Mouse (Mus musculus): ENCODE data around the gene Clgn.
"Not testable (repeated sequence)": the region's sequence is repeated elsewhere in the genome, so short reads cannot be mapped to it uniquely, and the experiment has no call there.

Clgn gene

GRCm38 (mm10) chr8:83423032-83423825 lies 33.6 kb downstream of the Clgn start:
- no peak for DNase-seq (ENCODE audit: low read depth)

GRCm38 (mm10) chr8:83425202-83425601 lies 35.5 kb downstream of the Clgn start:
- no peak for DNase-seq (ENCODE audit: low read depth)

GRCm38 (mm10) chr8:83426104-83426759 lies 36.6 kb downstream of the Clgn start:
- no peak for DNase-seq (ENCODE audit: low read depth)

- no peak for DNase-seq (ENCODE audit: low read depth)
Measured at GRCm38 (mm10) chr8:83426949-83427348, 37.3 kb downstream of the Clgn start.

- DNase-seq (ENCODE audit: low read depth): not testable (repeated sequence)
Measured at GRCm38 (mm10) chr8:83428621-83429020, 39.0 kb downstream of the Clgn start.

- peak; percentile 70 for DNase-seq (ENCODE audit: low read depth)
Measured at GRCm38 (mm10) chr8:83429071-83429524, 39.4 kb downstream of the Clgn start.

- peak; percentile 68 for DNase-seq (ENCODE audit: low read depth)
Measured at GRCm38 (mm10) chr8:83437077-83437476, 47.4 kb downstream of the Clgn start.

GRCm38 (mm10) chr8:83441656-83442242 lies 52.1 kb downstream of the Clgn start:
- DNase-seq (ENCODE audit: low read depth): peak; percentile 36

GRCm38 (mm10) chr8:83442243-83443051 lies 52.8 kb downstream of the Clgn start:
- DNase-seq (ENCODE audit: low read depth): peak; percentile 98

- DNase-seq (ENCODE audit: low read depth): no peak
Measured at GRCm38 (mm10) chr8:83443052-83443400, 53.4 kb downstream of the Clgn start.

GRCm38 (mm10) chr8:83449960-83450359 lies 60.3 kb downstream of the Clgn start:
- DNase-seq (ENCODE audit: low read depth): peak; percentile 52

- DNase-seq (ENCODE audit: low read depth): peak; percentile 75
Measured at GRCm38 (mm10) chr8:83451056-83451455, 61.4 kb downstream of the Clgn start.

- no peak for DNase-seq (ENCODE audit: low read depth)
Measured at GRCm38 (mm10) chr8:83457121-83457520, 67.5 kb downstream of the Clgn start.

GRCm38 (mm10) chr8:83458222-83458621 lies 68.6 kb downstream of the Clgn start, which contains the start of gene Scoc:
Gene Scoc (minus strand): TSS chr8:83458391.
- DNase-seq (ENCODE audit: low read depth): no peak

- DNase-seq (ENCODE audit: low read depth): peak; percentile 70
Measured at GRCm38 (mm10) chr8:83459606-83460005, 69.9 kb downstream of the Clgn start.

Measured in 416B (cell line).